In the genomic region with DNA sequence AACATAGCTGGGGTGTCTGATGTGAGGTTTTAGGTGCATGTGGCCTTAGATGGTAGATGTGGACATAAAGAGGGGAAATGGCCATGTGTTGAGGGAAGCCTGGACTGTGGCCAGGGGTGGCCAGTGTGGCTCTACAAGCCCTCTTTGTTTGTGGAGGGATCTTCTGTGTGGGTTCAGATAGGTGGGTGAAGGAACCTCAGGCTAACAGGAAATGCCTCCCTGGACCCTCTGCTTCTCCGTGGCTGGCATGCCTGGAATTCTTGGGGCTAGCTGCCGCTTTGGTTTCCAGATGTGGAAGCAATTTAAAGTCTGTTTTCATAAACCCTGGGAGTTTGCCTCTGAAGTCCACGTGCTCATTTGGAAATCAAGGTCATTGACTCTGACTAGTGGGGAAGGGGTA, we compare ENCODE assay signal across 16 mouse cellular contexts.
DNase-seq lines count a peak whose midpoint lies in the region; ATAC-seq and TF ChIP-seq lines count a peak whose summit lies in the region.
"Had no signal": no experiment of that assay in that cellular context is flagged by ENCODE, and none has a peak within 500 bp of the region (broad histone marks: within the 10 kb centered on the region; RNA-seq: fewer than 3 reads in every experiment).

No protein-coding gene starts in this region.

- H3K4me3 ChIP-seq in heart, embryonic 10.5 days = no peak overlapping the region
- H3K4me3 ChIP-seq in liver, adult 2 months (ENCODE audit: insufficient read depth, low read depth, low read length) = no peak overlapping the region
- H3K4me3 ChIP-seq in liver, embryonic 12.5 days = no peak overlapping the region
- no peak overlapping the region for H3K4me3 ChIP-seq in neural tube, embryonic 15.5 days (replicated peaks)
- H3K4me3 ChIP-seq: forebrain, embryonic 13.5 days had no signal

- peak overlapping the region; percentile 67 for H3K27ac ChIP-seq in heart, embryonic 10.5 days
- no peak overlapping the region for H3K27ac ChIP-seq in liver, adult 2 months (replicated peaks; ENCODE audit: insufficient read depth, low read depth, low read length)
- no peak overlapping the region for H3K27ac ChIP-seq in liver, embryonic 12.5 days
- 0 out of 2 replicates have a peak overlapping the region, but pooled peaks have one; percentile 4 for H3K27ac ChIP-seq in neural tube, embryonic 15.5 days (replicated peaks)
- H3K27ac ChIP-seq: forebrain, embryonic 13.5 days had no signal

- WGBS in heart, embryonic 10.5 days = 14% methylated on average over 3 of the region's 3 CpGs
- WGBS in liver, adult 2 months = 11% methylated on average over 3 of the region's 3 CpGs
- 25% methylated on average over 3 of the region's 3 CpGs for WGBS in liver, embryonic 12.5 days (ENCODE audit: insufficient replicate concordance)
- WGBS in neural tube, embryonic 15.5 days = 59% methylated on average over 3 of the region's 3 CpGs

- peaks cover 10% of the 10 kb centered on the region; the same call in 1 of the 2 replicates for H3K27me3 ChIP-seq in heart, embryonic 10.5 days (ENCODE audit: insufficient read depth, poor library complexity, severe bottlenecking)
- H3K27me3 ChIP-seq in liver, adult 2 months (ENCODE audit: control insufficient read depth, insufficient read depth, low read length) = no peaks in the 10 kb centered on the region
- peaks cover 17% of the 10 kb centered on the region; the same call in 1 of the 2 replicates for H3K27me3 ChIP-seq in liver, embryonic 12.5 days (replicated peaks)
- no peaks in the 10 kb centered on the region for H3K27me3 ChIP-seq in neural tube, embryonic 15.5 days (replicated peaks)
- H3K27me3 ChIP-seq: forebrain, embryonic 13.5 days; Patski had no signal

- H3K9ac ChIP-seq in liver, adult 2 months (ENCODE audit: low read depth, low read length) = no peak overlapping the region
- H3K9ac ChIP-seq in liver, embryonic 12.5 days = no peak overlapping the region
- no peak overlapping the region for H3K9ac ChIP-seq in neural tube, embryonic 15.5 days (replicated peaks)

- DNase-seq in heart, embryonic 10.5 days (ENCODE audit: low spot score) = no peak
- no peak for DNase-seq in heart, postnatal 14 days
- peak; percentile 63 for DNase-seq in liver, adult 2 months (ENCODE audit: extremely low read depth, low read depth, low spot score)
- peak; percentile 38 for DNase-seq in fibroblast of lung, adult 2 months (ENCODE audit: low read depth)
- no peak for DNase-seq in spleen, adult 12 weeks (ENCODE audit: low spot score)
- DNase-seq in adrenal gland, postnatal 36 days = no peak
- DNase-seq: adrenal gland, postnatal 25 days; cerebellum, adult 11-12 months; heart, postnatal 4 days; layer of hippocampus, postnatal 36 days; lung, postnatal 4 days; retina, postnatal 1 day had no signal

- TF ChIP-seq POLR2A in liver, adult 2 months (IDR thresholded peaks at IDR 0.05; ENCODE audit: extremely low read depth, insufficient read depth, low read length) = no peak

- H3K4me2 ChIP-seq in liver, embryonic 12.5 days = no peak overlapping the region
- H3K4me2 ChIP-seq in neural tube, embryonic 15.5 days = no peak overlapping the region
- H3K4me2 ChIP-seq: forebrain, embryonic 13.5 days had no signal

- no peak for ATAC-seq in liver, embryonic 12.5 days
- ATAC-seq in neural tube, embryonic 15.5 days (ENCODE audit: low FRiP score) = no peak
- ATAC-seq: forebrain, embryonic 13.5 days had no signal

- no peak for TF ChIP-seq CTCF in liver, adult 2 months (IDR thresholded peaks at IDR 0.05; ENCODE audit: low read depth, low read length)

- intact Hi-C loops in heart, postnatal 14 days (cut with DNase I) = no loop called here

- no peaks in the 10 kb centered on the region for H3K36me3 ChIP-seq in heart, embryonic 10.5 days
- no peaks in the 10 kb centered on the region for H3K36me3 ChIP-seq in liver, adult 2 months (ENCODE audit: control insufficient read depth, insufficient read depth, low read length)
- H3K36me3 ChIP-seq in liver, embryonic 12.5 days = no peaks in the 10 kb centered on the region
- no peaks in the 10 kb centered on the region for H3K36me3 ChIP-seq in neural tube, embryonic 15.5 days

- H3K4me1 ChIP-seq in heart, embryonic 10.5 days = peaks cover 42% of the 10 kb centered on the region
- peaks cover 21% of the 10 kb centered on the region for H3K4me1 ChIP-seq in liver, adult 2 months (ENCODE audit: control insufficient read depth, insufficient read depth, low read length)
- H3K4me1 ChIP-seq in liver, embryonic 12.5 days = peaks cover 32% of the 10 kb centered on the region
- peaks cover 33% of the 10 kb centered on the region for H3K4me1 ChIP-seq in neural tube, embryonic 15.5 days

- H3K9me3 ChIP-seq in heart, embryonic 10.5 days = no peaks in the 10 kb centered on the region
- H3K9me3 ChIP-seq in liver, embryonic 12.5 days (replicated peaks) = no peaks in the 10 kb centered on the region
- H3K9me3 ChIP-seq in neural tube, embryonic 15.5 days (replicated peaks) = no peaks in the 10 kb centered on the region
- H3K9me3 ChIP-seq: forebrain, embryonic 13.5 days had no signal

- 0 out of 2 replicates have a peak, but pooled peaks cover 9% of the 10 kb centered on the region for H3K79me2 ChIP-seq in liver, adult 2 months (ENCODE audit: control insufficient read depth, insufficient read depth, low read length)

Comparison
In these comparisons a context has a peak if more than half of its experiments do, and no peak if none do; other contexts are left out.
1. DNase-seq: peak in liver, adult 2 months (single experiment) and fibroblast of lung, adult 2 months (single experiment); none in heart, embryonic 10.5 days (single experiment), heart, postnatal 14 days (0 of 2), spleen, adult 12 weeks (single experiment) and adrenal gland, postnatal 36 days (0 of 2).
2. H3K27ac ChIP-seq: peak in heart, embryonic 10.5 days (single experiment) and neural tube, embryonic 15.5 days (single experiment); none in liver, adult 2 months (single experiment) and liver, embryonic 12.5 days (single experiment).